Mouse (Mus musculus) bone marrow macrophage, adult 2 months (primary cell): ENCODE results near the gene Ino80d. TPM values are rescaled to one million over a fixed set of nuclear protein-coding genes. Genes with fewer than 3 reads are reported as not detected.

Source experiments
- H3K27ac ChIP-seq: 2 replicates; pipeline ENCODE4 v1.5.1; 2012; ENCODE audit warnings: low read depth, low read length; ENCODE audit not compliant: insufficient read depth
- H3K4me1 ChIP-seq: 2 replicates; pipeline ENCODE4 v1.6.1; 2012; ENCODE audit warnings: low read length; ENCODE audit not compliant: control insufficient read depth, insufficient read depth
- H3K4me3 ChIP-seq: 2 replicates; pipeline ENCODE4 v1.5.1; 2012; ENCODE audit warnings: mild to moderate bottlenecking, low read length, moderate library complexity; ENCODE audit not compliant: insufficient read depth
- CTCF ChIP-seq: IDR thresholded peaks from 2 replicates; pipeline ENCODE4 v1.5.1; 2012; ENCODE audit warnings: low read depth, mild to moderate bottlenecking, low read length, moderate library complexity
- POLR2A ChIP-seq: IDR thresholded peaks from 2 replicates; pipeline ENCODE4 v1.6.1; 2012; ENCODE audit warnings: mild to moderate bottlenecking, low read depth, low read length, borderline replicate concordance
- polyA plus RNA-seq: library from polyadenylated mRNA; stranded (reverse); fragments of >200 nt; gene quantifications from 2 replicates; pipeline ENCODE4 v1.2.4, GENCODE M21; 2012; ENCODE audit not compliant: missing spikeins, insufficient read depth, insufficient read length

Ino80d gene
- polyA plus RNA-seq, 1 experiment: 20.9 TPM

DNA sequence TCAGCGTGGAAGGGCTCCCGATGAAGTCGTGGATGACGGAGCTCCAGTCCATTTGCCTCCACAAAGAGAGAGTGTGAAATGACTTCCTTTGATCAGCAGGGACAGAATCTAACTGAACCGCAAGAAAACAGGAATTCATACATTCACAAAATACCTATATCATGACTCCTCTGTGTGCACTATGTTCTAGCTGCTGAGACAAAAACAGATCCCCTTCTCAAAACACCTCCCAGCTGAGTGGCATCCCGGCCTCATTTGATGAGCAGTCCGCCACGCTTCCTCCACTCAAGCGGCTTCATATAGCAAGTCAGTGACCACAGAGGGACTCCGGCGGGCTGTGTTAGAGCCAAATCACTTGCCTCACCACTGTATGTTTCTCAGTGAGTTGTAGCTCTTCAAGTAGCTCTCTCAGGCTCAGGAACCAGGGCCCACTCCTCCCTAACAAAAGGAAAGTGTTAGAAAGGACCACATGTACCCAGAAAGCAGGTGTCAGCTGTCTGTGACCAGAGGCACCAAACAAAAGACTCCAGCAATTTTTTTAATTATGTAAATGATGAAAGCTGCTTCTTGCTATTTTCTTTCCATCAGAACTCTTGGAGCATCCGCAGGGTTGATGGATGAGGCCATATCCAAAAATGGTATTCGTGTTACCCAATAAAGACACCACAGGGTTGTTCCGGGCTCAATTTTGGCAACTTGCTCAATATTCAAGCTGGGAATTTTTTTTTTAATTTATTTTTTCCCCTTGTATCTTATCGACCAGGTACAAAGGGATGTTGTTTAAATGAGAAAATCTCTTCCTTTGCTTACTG is 181.0 kb downstream of the Ino80d start:
- Histone ChIP-seq H3K27ac (no peak overlapping the region), H3K4me3 (no peak overlapping the region), H3K4me1 (no peaks in the 10 kb centered on the region)
- TF ChIP-seq POLR2A: no peak
- TF ChIP-seq CTCF: no peak

DNA sequence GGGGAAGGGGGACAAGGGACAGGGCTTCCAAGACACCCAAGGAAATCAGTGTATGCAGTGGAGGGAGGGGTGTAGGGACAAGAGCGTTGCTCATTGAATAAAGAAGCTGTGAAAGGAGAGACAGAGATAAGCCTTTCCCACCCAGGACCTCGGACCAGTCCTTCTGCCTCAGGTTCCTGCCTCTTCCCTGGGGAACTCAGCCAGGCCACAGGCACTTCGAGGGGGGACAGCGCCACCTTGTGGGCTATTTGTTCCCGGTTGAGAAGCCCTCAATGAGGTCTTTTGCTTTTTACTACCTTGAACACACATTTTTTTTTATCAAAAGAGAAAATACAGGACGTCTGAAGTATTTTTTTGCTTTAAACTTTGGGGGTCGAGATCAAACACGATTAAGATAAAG is 185.0 kb downstream of the Ino80d start:
- Histone ChIP-seq H3K27ac (no peak overlapping the region), H3K4me1 (no peaks in the 10 kb centered on the region), H3K4me3 (no peak overlapping the region)
- TF ChIP-seq CTCF (peak; percentile 71), POLR2A (no peak)

DNA sequence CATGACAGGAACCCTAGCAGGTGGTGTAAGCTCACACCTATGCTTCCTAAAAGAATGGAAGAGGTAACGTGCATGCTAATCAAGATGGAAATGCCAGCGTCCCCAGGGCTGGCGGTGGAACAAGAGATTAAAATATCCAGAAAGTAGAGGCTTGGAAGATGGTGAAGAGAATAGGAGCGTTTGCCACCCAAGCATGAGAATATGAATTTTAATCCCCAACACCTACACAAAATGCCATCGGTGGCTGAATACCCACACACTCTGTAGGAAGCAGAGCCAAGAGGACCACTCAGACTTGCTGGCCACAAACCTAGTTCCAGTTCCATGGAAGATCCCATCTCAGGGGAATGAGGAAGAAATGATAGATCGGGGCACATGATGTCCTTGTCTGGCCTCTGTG is 195.2 kb downstream of the Ino80d start:
- no peaks in the 10 kb centered on the region for H3K4me1 ChIP-seq
- TF ChIP-seq CTCF (no peak), POLR2A (no peak)
- H3K4me3 ChIP-seq: no peak overlapping the region
- H3K27ac ChIP-seq: no peak overlapping the region

DNA sequence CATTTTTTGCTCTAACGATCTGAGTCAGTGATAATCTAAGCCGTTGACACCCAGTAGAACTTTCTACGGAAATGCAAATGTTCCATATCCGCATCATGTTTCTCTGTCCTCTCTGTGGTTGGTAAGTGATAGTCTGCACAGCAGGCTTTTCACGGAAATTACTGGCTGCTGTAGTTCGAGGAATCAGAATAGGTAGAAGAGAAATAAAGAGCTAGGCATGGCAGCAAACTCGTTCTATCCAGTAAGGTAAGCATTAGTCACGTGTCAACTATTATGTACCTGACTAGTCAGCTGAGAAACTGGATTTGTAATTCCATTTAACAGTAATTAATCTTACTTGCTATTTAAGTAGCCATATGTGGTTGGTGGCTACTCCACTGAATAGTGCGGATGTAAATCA is 197.9 kb downstream of the Ino80d start:
- H3K4me3 ChIP-seq: no peak overlapping the region
- H3K4me1 ChIP-seq: no peaks in the 10 kb centered on the region
- TF ChIP-seq CTCF: no peak
- TF ChIP-seq POLR2A: no peak
- H3K27ac ChIP-seq: no peak overlapping the region

DNA sequence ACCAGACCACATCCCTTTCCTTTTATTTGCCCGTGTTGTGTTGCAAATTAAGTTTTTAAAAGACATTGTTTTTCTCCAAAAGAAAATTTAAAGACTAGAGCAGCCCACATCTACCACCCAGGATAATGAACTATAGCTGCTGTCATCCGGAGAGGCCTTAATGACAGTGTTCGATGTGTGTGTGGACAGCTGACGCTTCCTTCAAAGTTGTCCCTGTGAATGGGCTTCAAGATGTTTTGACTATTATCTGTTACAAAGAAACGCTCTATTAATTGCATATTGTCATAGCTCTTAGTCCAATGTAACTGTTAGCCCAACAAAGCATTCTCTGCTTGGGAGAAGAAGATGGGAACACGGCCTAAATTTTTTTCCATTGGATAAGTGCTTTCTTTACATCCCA is 200.0 kb downstream of the Ino80d start:
- Histone ChIP-seq H3K4me3 (no peak overlapping the region), H3K4me1 (no peaks in the 10 kb centered on the region), H3K27ac (no peak overlapping the region)
- TF ChIP-seq POLR2A: no peak
- TF ChIP-seq CTCF: no peak

DNA sequence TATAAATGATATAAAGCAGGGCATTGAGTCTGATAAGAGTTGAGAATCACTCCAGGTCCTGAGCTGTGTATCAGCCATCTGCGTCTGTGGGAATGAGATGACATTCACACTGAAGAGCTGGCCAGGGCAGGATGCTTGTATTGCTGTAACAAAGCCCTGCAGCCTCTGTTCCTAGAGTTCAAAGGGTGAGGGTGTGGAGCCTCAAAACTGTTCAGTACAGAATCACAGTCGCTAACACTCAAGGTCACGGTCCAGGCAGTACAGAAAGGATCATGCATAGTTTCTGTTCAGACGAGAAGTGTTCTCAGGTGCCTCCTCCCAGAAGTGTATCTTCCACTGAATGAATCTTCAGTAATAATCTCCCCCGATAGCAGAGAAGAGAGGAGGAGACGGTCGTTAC is 203.0 kb downstream of the Ino80d start:
- no peak overlapping the region for H3K4me3 ChIP-seq
- H3K4me1 ChIP-seq: no peaks in the 10 kb centered on the region
- no peak overlapping the region for H3K27ac ChIP-seq
- no peak for TF ChIP-seq CTCF
- no peak for TF ChIP-seq POLR2A

DNA sequence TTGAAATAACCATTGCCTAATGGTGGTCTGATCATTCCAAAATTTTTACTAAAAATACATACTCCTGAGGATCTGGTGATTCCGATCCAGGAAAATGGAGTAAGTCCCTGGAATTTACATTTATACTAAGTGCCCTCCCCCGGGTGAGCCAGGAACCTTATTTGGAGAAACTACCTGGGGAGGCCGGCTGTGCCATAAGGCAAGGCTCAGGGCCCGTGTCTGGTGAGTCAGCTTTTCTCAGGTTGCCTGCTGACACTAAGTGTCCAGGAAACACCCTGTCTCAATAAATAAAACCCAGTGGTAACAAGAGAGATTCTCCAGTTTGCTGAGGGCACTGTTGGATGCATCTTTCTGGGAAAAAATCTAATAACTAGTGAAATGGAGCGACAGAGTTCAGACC is 205.3 kb downstream of the Ino80d start:
- H3K4me3 ChIP-seq: no peak overlapping the region
- no peaks in the 10 kb centered on the region for H3K4me1 ChIP-seq
- no peak overlapping the region for H3K27ac ChIP-seq
- TF ChIP-seq POLR2A: no peak
- TF ChIP-seq CTCF: no peak

DNA sequence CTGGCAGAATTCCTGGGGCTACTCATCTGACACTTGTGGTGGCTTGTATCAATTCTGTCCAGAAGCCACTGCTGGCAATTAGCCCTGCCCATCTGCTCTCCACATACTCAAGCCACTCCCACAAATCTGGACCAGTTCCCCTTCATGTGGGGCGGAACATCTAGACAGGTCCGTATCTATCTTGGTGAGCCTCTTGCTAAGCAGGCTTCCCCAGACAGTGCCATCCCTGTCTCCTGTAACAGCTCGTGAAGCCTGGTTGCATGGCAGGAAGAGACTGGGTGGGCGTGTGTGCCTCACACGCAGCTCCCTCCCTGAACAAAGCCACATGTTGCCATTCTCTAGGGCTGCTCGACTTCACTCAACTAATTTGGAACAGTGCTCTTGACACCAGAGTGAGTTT is 206.0 kb downstream of the Ino80d start:
- H3K4me1 ChIP-seq: no peaks in the 10 kb centered on the region
- H3K4me3 ChIP-seq: no peak overlapping the region
- TF ChIP-seq POLR2A (no peak), CTCF (no peak)
- H3K27ac ChIP-seq: no peak overlapping the region

Other genes with a start within 250 kb of the Ino80d start
- gene Eef1b2, start 62.2 kb upstream of the Ino80d start, polyA plus RNA-seq: 949 and 998 TPM in 2 replicates
- 74.1 and 82.9 TPM in 2 replicates for gene Ndufs1, start 62.2 kb upstream of the Ino80d start, polyA plus RNA-seq
- not detected in 2 replicates for gene Gpr1, start 99.9 kb upstream of the Ino80d start, polyA plus RNA-seq
- 0.08 TPM in 1 of 2 replicates, not detected in the other for gene Zdbf2, start 158.6 kb upstream of the Ino80d start, polyA plus RNA-seq